Mouse (Mus musculus) heart, adult 2 months (tissue): Measurements from ENCODE around the gene Mrpl22. TPM values are rescaled to one million over a fixed set of nuclear protein-coding genes. Genes with fewer than 3 reads are reported as not detected.

Source experiments
- DNase-seq, 2 experiments: peaks; one replicate each; pipeline ENCODE4 v3.0.0; 2021
- H3K27ac ChIP-seq: fragments of 200-600 bp; 2 replicates; pipeline ENCODE4 v1.8.1; 2022
- H3K27me3 ChIP-seq: fragments of 200-500 bp; 2 replicates; pipeline ENCODE4 v1.6.1; 2012; ENCODE audit warnings: mild to moderate bottlenecking, low read length, inconsistent platforms, mixed read lengths; ENCODE audit not compliant: control insufficient read depth, insufficient read depth
- H3K36me3 ChIP-seq: fragments of 200-500 bp; 2 replicates; pipeline ENCODE4 v1.6.1; 2012; ENCODE audit warnings: low read length, inconsistent platforms; ENCODE audit not compliant: control insufficient read depth, insufficient read depth
- H3K4me1 ChIP-seq: fragments of 200-500 bp; 2 replicates; pipeline ENCODE4 v1.6.1; 2011; ENCODE audit warnings: low read length; ENCODE audit not compliant: control insufficient read depth, insufficient read depth
- H3K4me3 ChIP-seq: fragments of 200-600 bp; 2 replicates; pipeline ENCODE4 v1.8.1; 2022
- H3K79me2 ChIP-seq: fragments of 200-500 bp; replicated peaks from 2 replicates; pipeline ENCODE4 v1.6.1; 2012; ENCODE audit warnings: mild to moderate bottlenecking, inconsistent platforms, low read length, moderate library complexity, mixed read lengths; ENCODE audit not compliant: control insufficient read depth, insufficient read depth
- H3K9ac ChIP-seq: fragments of 200-500 bp; 2 replicates; pipeline ENCODE4 v1.6.1; 2012; ENCODE audit warnings: low read depth, mild to moderate bottlenecking, control low read depth, inconsistent platforms, low read length, mixed read lengths
- CTCF ChIP-seq: fragments of 200-600 bp; IDR thresholded peaks from 2 replicates; pipeline ENCODE4 v1.8.1; 2022; ENCODE audit warnings: antibody characterized with exemption, mild to moderate bottlenecking, moderate library complexity
- EP300 ChIP-seq: fragments of 200-500 bp; IDR thresholded peaks from 2 replicates; pipeline ENCODE4 v1.6.1; 2011; ENCODE audit warnings: low read depth, low read length, control low read depth; ENCODE audit not compliant: insufficient read depth
- POLR2A ChIP-seq: fragments of 200-500 bp; IDR thresholded peaks from 2 replicates; pipeline ENCODE4 v1.6.1; 2011; ENCODE audit warnings: mild to moderate bottlenecking, low read depth, low read length, control low read depth; ENCODE audit not compliant: insufficient read depth
- WGBS: fragments of 180-500 bp; shearing (Covaris S2); methylation state at CpG from one replicate; pipeline ENCODE4 v1.1.7; 2018; 5-methylcytosine and 5-hydroxymethylcytosine counted together
- intact Hi-C: fragments of 180-260 bp; cut with DNase I; formaldehyde crosslinking; loops from one replicate; pipeline ENCODE4 v1.15.1; 2025
- polyA plus RNA-seq: library from polyadenylated mRNA; depleted of rRNA; stranded (reverse); fragments of >200 nt; gene quantifications from 2 replicates; pipeline ENCODE4 v1.2.3, GENCODE M21; 2012
- total RNA-seq, 2 experiments: library from RNA; stranded (reverse); gene quantifications; 2 replicates each; pipeline ENCODE4 v1.2.3; 2021

The Mrpl22 gene
- total and polyA plus RNA-seq, 3 experiments = 48.6 to 53.9 (median 50.7) TPM

DNA sequence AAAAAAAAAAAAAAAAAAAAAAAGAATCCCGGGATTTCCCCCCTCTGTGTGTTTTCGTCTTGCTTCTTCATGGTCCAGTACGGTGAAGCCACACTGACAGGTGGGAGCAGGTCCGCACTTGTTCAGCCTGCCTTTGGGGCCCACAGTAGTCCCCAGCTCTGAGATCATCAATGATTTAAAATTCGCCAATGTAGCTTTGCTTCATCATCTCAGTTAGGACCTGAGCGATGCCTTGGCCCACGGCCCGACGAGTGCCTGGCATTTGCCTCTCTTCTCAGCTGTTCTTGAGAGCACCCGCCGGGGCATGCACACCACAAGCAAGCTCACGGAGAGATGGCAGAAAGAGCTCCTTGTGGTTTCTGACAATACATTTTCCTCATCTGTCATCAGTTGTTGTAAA, 29.6 kb downstream of the Mrpl22 start:
- H3K27me3 ChIP-seq = no peaks in the 10 kb centered on the region
- TF ChIP-seq EP300 (no peak), CTCF (no peak), POLR2A (no peak)
- H3K4me3 ChIP-seq = no peak overlapping the region
- H3K36me3 ChIP-seq = no peaks in the 10 kb centered on the region
- H3K9ac ChIP-seq = no peak overlapping the region
- 77% methylated on average over 12 of the region's 12 CpGs for WGBS
- DNase-seq = no peak
- peaks cover 12% of the 10 kb centered on the region for H3K4me1 ChIP-seq
- peaks cover 1% of the 10 kb centered on the region; the same call in 1 of the 2 replicates for H3K79me2 ChIP-seq
- no peak overlapping the region for H3K27ac ChIP-seq
- intact Hi-C loops = loop anchor here (2.0 kb wide), 2 partner anchors 14 to 24 kb away; no protein-coding TSS in a partner anchor

DNA sequence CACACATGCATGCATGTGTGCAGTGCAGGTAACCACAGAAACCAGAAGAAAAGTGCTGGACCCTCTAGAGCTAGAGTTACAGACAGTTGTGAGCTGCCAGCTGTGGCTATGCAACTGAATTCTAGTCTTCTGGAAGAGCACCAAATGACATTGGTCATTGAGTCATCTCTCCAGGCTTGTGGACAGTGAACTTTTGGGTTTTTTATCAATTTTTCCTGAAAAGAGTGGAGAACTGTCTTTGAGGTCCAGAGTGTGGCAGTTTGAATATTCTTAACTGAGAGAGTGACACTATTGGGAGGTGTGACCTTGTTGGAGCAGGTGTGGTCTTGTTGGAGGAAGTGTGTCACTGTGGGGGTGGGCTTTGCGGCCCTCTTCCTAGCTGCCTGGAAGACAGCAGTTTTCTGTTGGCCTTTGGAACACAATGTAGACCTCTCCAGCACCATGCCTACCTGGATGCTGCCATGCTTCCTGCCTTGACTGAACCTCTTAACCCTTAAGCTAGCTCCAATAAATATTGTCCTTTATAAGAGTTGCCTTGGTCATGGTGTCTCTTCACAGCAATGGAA, 38.9 kb downstream of the Mrpl22 start:
- WGBS = 85% methylated on average over 1 of the region's 1 CpGs
- Histone ChIP-seq H3K4me3 (no peak overlapping the region), H3K4me1 (peaks cover 4% of the 10 kb centered on the region), H3K9ac (no peak overlapping the region), H3K27ac (no peak overlapping the region), H3K27me3 (no peaks in the 10 kb centered on the region), H3K36me3 (no peaks in the 10 kb centered on the region), H3K79me2 (no peaks in the 10 kb centered on the region)
- intact Hi-C loops = no loop called here
- DNase-seq = no peak
- TF ChIP-seq POLR2A (no peak), EP300 (no peak), CTCF (no peak)

DNA sequence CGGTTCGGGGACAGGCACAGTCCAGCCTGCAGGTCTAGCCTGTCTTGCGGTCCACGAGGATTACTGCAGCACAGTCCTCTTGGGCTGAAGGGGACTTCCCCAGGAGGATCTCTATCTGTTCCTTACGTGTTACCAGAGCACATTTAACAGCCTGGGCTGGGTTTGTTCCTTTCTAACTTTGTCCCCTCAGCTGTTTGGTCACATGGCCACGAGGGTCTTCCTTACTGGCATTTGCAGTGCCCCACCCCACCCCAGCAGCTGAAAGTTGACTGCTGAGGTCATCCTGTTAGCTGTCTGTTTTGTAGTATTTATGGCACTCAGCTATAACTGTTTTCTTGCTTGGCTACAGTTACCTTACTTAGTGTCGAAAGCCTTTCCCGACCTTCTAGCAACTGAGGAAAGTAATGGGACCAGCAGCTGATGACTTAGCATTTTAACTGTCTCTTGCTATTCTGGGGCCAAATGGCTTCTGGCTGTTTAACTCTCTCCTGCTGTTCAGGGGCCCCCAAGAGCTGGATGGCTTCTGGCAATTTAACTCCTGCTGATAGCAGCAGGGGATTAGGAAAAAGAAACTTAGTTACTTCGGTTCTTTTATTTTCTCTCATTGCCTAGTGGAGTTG, 39.7 kb downstream of the Mrpl22 start:
- no peak overlapping the region for H3K4me3 ChIP-seq
- H3K9ac ChIP-seq = no peak overlapping the region
- DNase-seq = no peak
- H3K27me3 ChIP-seq = no peaks in the 10 kb centered on the region
- H3K27ac ChIP-seq = no peak overlapping the region
- peaks cover 4% of the 10 kb centered on the region for H3K4me1 ChIP-seq
- TF ChIP-seq POLR2A = no peak
- no peak for TF ChIP-seq EP300
- TF ChIP-seq CTCF = no peak
- 23% methylated on average over 9 of the region's 9 CpGs for WGBS
- H3K36me3 ChIP-seq = no peaks in the 10 kb centered on the region
- intact Hi-C loops = no loop called here
- no peaks in the 10 kb centered on the region for H3K79me2 ChIP-seq

DNA sequence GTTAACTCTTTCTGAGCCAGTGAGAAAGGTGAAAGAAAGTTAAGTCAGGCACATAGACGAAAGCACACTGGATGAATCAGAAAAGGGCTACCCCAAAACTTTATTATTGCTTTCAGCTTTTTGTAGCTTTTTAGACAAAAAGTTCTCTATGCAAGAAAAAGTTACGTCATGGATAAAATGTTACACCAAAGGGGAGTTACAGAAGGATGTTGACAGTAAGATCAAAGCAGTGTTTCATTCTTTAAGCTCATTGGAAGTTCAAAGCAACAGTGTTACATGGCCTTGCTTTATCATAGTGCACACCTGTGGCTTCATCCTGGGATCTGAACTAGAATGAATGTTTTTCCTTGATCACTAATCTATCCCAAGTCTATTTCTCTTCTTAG, 40.2 kb downstream of the Mrpl22 start:
- Histone ChIP-seq H3K9ac (no peak overlapping the region), H3K79me2 (no peaks in the 10 kb centered on the region), H3K4me3 (no peak overlapping the region), H3K27me3 (no peaks in the 10 kb centered on the region), H3K36me3 (no peaks in the 10 kb centered on the region), H3K27ac (no peak overlapping the region), H3K4me1 (peaks cover 4% of the 10 kb centered on the region)
- no peak for TF ChIP-seq CTCF
- no peak for TF ChIP-seq POLR2A
- TF ChIP-seq EP300 = no peak
- DNase-seq = no peak
- WGBS = 67% methylated on average over 2 of the region's 2 CpGs
- intact Hi-C loops = no loop called here

DNA sequence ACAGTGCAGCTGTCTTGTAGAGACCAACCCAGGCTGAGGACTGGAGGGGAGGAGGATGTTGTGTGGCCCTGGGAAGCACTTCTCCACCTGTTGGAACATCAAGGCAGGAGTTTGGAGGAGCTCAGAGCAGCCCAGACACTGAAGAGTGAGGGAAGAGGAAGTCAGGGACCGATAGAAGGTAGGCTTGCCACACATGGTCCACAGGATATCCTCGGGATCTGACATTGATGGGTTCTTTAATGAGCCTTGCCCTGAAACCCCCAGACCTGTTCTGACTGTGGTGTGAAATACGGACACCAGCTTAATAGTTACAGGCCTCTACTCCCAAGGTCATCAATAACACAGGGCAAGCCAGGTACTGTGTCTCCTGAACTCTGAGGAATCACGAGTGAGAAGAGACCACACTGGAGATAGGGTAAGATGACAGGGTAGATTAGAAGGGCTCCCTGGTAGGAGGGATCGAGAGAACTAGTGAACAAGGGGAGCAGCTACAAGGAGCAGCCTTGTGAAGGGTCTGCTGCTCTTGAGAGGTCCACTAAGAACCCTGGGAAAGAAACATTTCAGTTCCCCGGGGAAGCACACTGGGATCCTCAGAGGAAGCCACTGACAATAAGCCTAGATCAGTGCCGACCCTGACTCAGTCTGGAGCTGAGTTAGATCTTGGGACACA, 42.3 kb downstream of the Mrpl22 start:
- Histone ChIP-seq H3K36me3 (peaks cover 2% of the 10 kb centered on the region; the same call in 1 of the 2 replicates), H3K4me1 (peaks cover 7% of the 10 kb centered on the region), H3K4me3 (no peak overlapping the region; the same call in 1 of the 2 replicates), H3K9ac (no peak overlapping the region), H3K27me3 (no peaks in the 10 kb centered on the region), H3K27ac (peak overlapping the region; percentile 95), H3K79me2 (no peaks in the 10 kb centered on the region)
- TF ChIP-seq EP300 = no peak
- TF ChIP-seq CTCF = no peak
- TF ChIP-seq POLR2A = no peak
- 67% methylated on average over 7 of the region's 7 CpGs for WGBS
- no peak for DNase-seq
- intact Hi-C loops = loop anchor here (2.0 kb wide), 1 partner anchor 13 kb away; no protein-coding TSS in a partner anchor
